Mouse (Mus musculus): Measurements from ENCODE around the gene Gm4907.
"Not testable (repeated sequence)": the region's sequence is repeated elsewhere in the genome, so short reads cannot be mapped to it uniquely, and the experiment has no call there.

Gene Gm4907

GRCm38 (mm10) chrX:23882253-23882652, at the start of gene Gm4907:
Gene Gm4907 (plus strand): TSS chrX:23882553.
- DNase-seq (ENCODE audit: low spot score) = not testable (repeated sequence)

- not testable (repeated sequence) for DNase-seq (ENCODE audit: low spot score)
These were observed 48.6 kb upstream of the Gm4907 start for GRCm38 (mm10) chrX:23833784-23834183.

GRCm38 (mm10) chrX:23840921-23841320, 41.4 kb upstream of the Gm4907 start:
- DNase-seq (ENCODE audit: low spot score) = no peak

GRCm38 (mm10) chrX:23954161-23954560, 71.8 kb downstream of the Gm4907 start:
- no peak for DNase-seq (ENCODE audit: low spot score)

All from ovary, postnatal 10 days (tissue).